Mouse (Mus musculus) intestine, embryonic 15.5 days (tissue): ENCODE data around the gene Usp12. TPM values are rescaled to one million over a fixed set of nuclear protein-coding genes. Genes with fewer than 3 reads are reported as not detected.

Experiments
- polyA plus RNA-seq: library from polyadenylated mRNA; unstranded; fragments of >200 nt; fragmentation: Nextera tagmentation; extraction: Ambion mirVana; gene quantifications from 2 replicates; pipeline ENCODE4 v1.2.1, GENCODE M21; 2015

The Usp12 gene
- polyA plus RNA-seq, 1 experiment from 2014 or later, result 28.7 TPM

Other genes starting within 250 kb of the Usp12 start
- not detected in 2 replicates for gene Gm3415, start 238.9 kb downstream of the Usp12 start, polyA plus RNA-seq
- not detected in 2 replicates for gene Gpr12, start 209.8 kb downstream of the Usp12 start, polyA plus RNA-seq
- 548 and 585 TPM in 2 replicates for gene Rpl21, start 37.9 kb upstream of the Usp12 start, polyA plus RNA-seq
- gene Rasl11a, start 50.1 kb upstream of the Usp12 start, polyA plus RNA-seq, result 26.8 and 32.7 TPM in 2 replicates
- 132 TPM in 2 replicates for gene Gtf3a, start 153.7 kb upstream of the Usp12 start, polyA plus RNA-seq
- 27.8 and 28.3 TPM in 2 replicates for gene Mtif3, start 168.8 kb upstream of the Usp12 start, polyA plus RNA-seq